Mouse (Mus musculus): ENCODE measurements around the gene Mast2. TPM values are rescaled to one million over a fixed set of nuclear protein-coding genes. Genes with fewer than 3 reads are reported as not detected.
A peak's percentile ranks its signal among the peaks of the same experiment; 100 is the strongest.

Mast2 gene
- polyA plus RNA-seq, 1 experiment = 30.8 TPM

GRCm38 (mm10) chr4:116483476-116483875 lies 19.5 kb upstream of the Mast2 start:
- Histone ChIP-seq H3K4me1 (ENCODE audit: control insufficient read depth, insufficient read depth, low read length) (no peaks in the 10 kb centered on the region; the same call in 1 of the 2 replicates), H3K27ac (ENCODE audit: control insufficient read depth, insufficient read depth, low read depth, low read length, poor library complexity) (no peak overlapping the region), H3K4me3 (replicated peaks; ENCODE audit: control insufficient read depth, low read depth, low read length) (no peak overlapping the region)
- 29% methylated on average over 2 of the region's 2 CpGs for WGBS
- TF ChIP-seq POLR2A (IDR thresholded peaks at IDR 0.05; ENCODE audit: borderline replicate concordance, control insufficient read depth, low read depth, low read length) (no peak), CTCF (IDR thresholded peaks at IDR 0.05; ENCODE audit: control insufficient read depth, insufficient read depth, low read length) (no peak)

- no peak for TF ChIP-seq CTCF (IDR thresholded peaks at IDR 0.05; ENCODE audit: control insufficient read depth, insufficient read depth, low read length)
- Histone ChIP-seq H3K4me1 (ENCODE audit: control insufficient read depth, insufficient read depth, low read length) (no peaks in the 10 kb centered on the region; the same call in 1 of the 2 replicates), H3K27ac (ENCODE audit: control insufficient read depth, insufficient read depth, low read depth, low read length, poor library complexity) (no peak overlapping the region), H3K4me3 (replicated peaks; ENCODE audit: control insufficient read depth, low read depth, low read length) (no peak overlapping the region)
- 62% methylated on average over 2 of the region's 2 CpGs for WGBS
These were observed 17.3 kb upstream of the Mast2 start for GRCm38 (mm10) chr4:116481322-116481721.

- peak overlapping the region; percentile 85 for H3K27ac ChIP-seq (ENCODE audit: control insufficient read depth, insufficient read depth, low read depth, low read length, poor library complexity)
- TF ChIP-seq POLR2A (IDR thresholded peaks at IDR 0.05; ENCODE audit: borderline replicate concordance, control insufficient read depth, low read depth, low read length) (no peak), CTCF (IDR thresholded peaks at IDR 0.05; ENCODE audit: control insufficient read depth, insufficient read depth, low read length) (no peak)
- no peaks in the 10 kb centered on the region for H3K4me1 ChIP-seq (ENCODE audit: control insufficient read depth, insufficient read depth, low read length)
- H3K4me3 ChIP-seq (replicated peaks; ENCODE audit: control insufficient read depth, low read depth, low read length) = peak overlapping the region; percentile 85
- 2% methylated on average over 74 of the region's 74 CpGs for WGBS
These were observed 505 bp downstream of the Mast2 start for GRCm38 (mm10) chr4:116463231-116464125.

- Histone ChIP-seq H3K4me3 (replicated peaks; ENCODE audit: control insufficient read depth, low read depth, low read length) (no peak overlapping the region), H3K4me1 (ENCODE audit: control insufficient read depth, insufficient read depth, low read length) (no peaks in the 10 kb centered on the region), H3K27ac (ENCODE audit: control insufficient read depth, insufficient read depth, low read depth, low read length, poor library complexity) (no peak overlapping the region)
- TF ChIP-seq CTCF (IDR thresholded peaks at IDR 0.05; ENCODE audit: control insufficient read depth, insufficient read depth, low read length) (no peak), POLR2A (IDR thresholded peaks at IDR 0.05; ENCODE audit: borderline replicate concordance, control insufficient read depth, low read depth, low read length) (no peak)
- WGBS = 87% methylated on average over 3 of the region's 3 CpGs
These were observed 2.0 kb downstream of the Mast2 start for GRCm38 (mm10) chr4:116461943-116462342.

- no peaks in the 10 kb centered on the region; the same call in 1 of the 2 replicates for H3K4me1 ChIP-seq (ENCODE audit: control insufficient read depth, insufficient read depth, low read length)
- no peak overlapping the region for H3K27ac ChIP-seq (ENCODE audit: control insufficient read depth, insufficient read depth, low read depth, low read length, poor library complexity)
- H3K4me3 ChIP-seq (replicated peaks; ENCODE audit: control insufficient read depth, low read depth, low read length) = no peak overlapping the region
- TF ChIP-seq CTCF (IDR thresholded peaks at IDR 0.05; ENCODE audit: control insufficient read depth, insufficient read depth, low read length) (no peak), POLR2A (IDR thresholded peaks at IDR 0.05; ENCODE audit: borderline replicate concordance, control insufficient read depth, low read depth, low read length) (no peak)
These were observed 12.4 kb downstream of the Mast2 start for GRCm38 (mm10) chr4:116451553-116451952.

- Histone ChIP-seq H3K27ac (ENCODE audit: control insufficient read depth, insufficient read depth, low read depth, low read length, poor library complexity) (no peak overlapping the region), H3K4me3 (replicated peaks; ENCODE audit: control insufficient read depth, low read depth, low read length) (no peak overlapping the region), H3K4me1 (ENCODE audit: control insufficient read depth, insufficient read depth, low read length) (no peaks in the 10 kb centered on the region; the same call in 1 of the 2 replicates)
- no peak for TF ChIP-seq POLR2A (IDR thresholded peaks at IDR 0.05; ENCODE audit: borderline replicate concordance, control insufficient read depth, low read depth, low read length)
These were observed 14.0 kb downstream of the Mast2 start for GRCm38 (mm10) chr4:116449951-116450350.

- no peak for TF ChIP-seq POLR2A (IDR thresholded peaks at IDR 0.05; ENCODE audit: borderline replicate concordance, control insufficient read depth, low read depth, low read length)
- peak; percentile 63 for TF ChIP-seq CTCF (IDR thresholded peaks at IDR 0.05; ENCODE audit: control insufficient read depth, insufficient read depth, low read length)
- WGBS = 45% methylated on average over 8 of the region's 8 CpGs
- H3K4me3 ChIP-seq (replicated peaks; ENCODE audit: control insufficient read depth, low read depth, low read length) = no peak overlapping the region
These were observed 15.3 kb downstream of the Mast2 start for GRCm38 (mm10) chr4:116448673-116449072.

GRCm38 (mm10) chr4:116439383-116439782 lies 24.6 kb downstream of the Mast2 start:
- H3K27ac ChIP-seq (ENCODE audit: control insufficient read depth, insufficient read depth, low read depth, low read length, poor library complexity) = no peak overlapping the region
- TF ChIP-seq CTCF (IDR thresholded peaks at IDR 0.05; ENCODE audit: control insufficient read depth, insufficient read depth, low read length) (no peak), POLR2A (IDR thresholded peaks at IDR 0.05; ENCODE audit: borderline replicate concordance, control insufficient read depth, low read depth, low read length) (no peak)
- no peak overlapping the region for H3K4me3 ChIP-seq (replicated peaks; ENCODE audit: control insufficient read depth, low read depth, low read length)
- H3K4me1 ChIP-seq (ENCODE audit: control insufficient read depth, insufficient read depth, low read length) = no peaks in the 10 kb centered on the region
- WGBS = 89% methylated on average over 1 of the region's 1 CpGs

More at GRCm38 (mm10) chr4:116448673-116449072, 15.3 kb downstream of the Mast2 start:
- H3K4me1 ChIP-seq (ENCODE audit: control insufficient read depth, insufficient read depth, low read length) = no peaks in the 10 kb centered on the region; the same call in 1 of the 2 replicates
- H3K27ac ChIP-seq (ENCODE audit: control insufficient read depth, insufficient read depth, low read depth, low read length, poor library complexity) = no peak overlapping the region

Measured in bone marrow, adult 2 months (tissue).